Mouse (Mus musculus): ENCODE data around the gene Fosl2.

Fosl2 gene

DNA sequence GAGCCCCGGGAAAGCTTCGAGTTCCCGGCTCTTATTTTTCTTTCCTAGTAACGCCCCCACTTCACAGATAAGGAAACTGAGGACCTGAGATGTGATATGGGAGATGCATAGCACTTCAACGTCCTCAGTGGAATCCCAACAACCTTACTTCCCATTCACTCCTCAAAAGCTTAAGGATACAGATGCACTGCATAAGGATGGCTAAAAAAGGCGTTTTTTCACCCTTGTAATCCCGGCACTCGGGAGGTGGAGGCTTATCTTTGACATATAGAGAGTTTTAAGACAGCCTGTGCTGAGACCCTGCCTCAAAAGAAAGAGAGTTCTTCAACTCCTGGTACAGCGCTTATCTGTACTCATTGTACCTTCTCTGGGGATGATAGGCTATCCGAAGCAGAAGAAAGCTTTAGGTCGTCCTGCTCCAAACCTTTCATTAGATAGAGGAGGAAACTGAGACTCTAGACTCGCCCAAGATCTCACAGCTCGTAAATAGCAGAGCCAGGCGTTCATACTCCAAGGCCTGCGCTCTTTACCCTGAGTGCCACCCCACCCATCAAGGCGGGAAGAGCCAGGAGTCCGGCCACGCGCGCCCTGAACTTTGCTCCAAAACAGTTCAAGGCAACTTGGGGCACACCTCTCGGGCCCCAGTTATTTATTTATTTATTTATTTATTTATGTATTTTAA, 1.4 kb upstream of the Fosl2 start:
- peak; percentile 13 for DNase-seq (ENCODE audit: low read depth, low spot score)

DNA sequence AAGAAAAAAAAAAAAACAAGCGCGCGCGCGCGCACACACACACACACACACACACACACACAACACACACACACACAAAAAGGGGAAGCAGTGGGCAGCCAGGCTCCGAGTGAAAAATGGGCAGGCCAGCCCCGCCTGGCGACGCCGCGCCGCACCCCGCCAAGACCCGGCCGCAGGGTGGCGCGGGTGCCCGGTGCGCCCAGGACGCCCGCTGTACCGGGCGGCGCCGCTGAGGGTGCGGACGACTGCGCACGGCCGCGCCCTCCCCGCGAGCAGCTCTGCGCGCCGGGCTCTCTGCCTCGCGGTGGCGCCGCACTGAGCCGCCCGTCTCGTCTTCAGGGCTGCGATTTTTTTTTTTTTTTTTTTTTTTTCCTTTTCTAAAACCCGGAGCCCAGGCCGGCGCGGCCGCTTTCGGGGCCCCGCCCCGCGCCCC, 682 bp upstream of the Fosl2 start:
- no peak for DNase-seq (ENCODE audit: low read depth, low spot score)

GRCm38 (mm10) chr5:32136301-32136863, 781 bp downstream of the Fosl2 start:
- peak; percentile 56 for DNase-seq (ENCODE audit: low read depth, low spot score)

GRCm38 (mm10) chr5:32137106-32137522, 1.5 kb downstream of the Fosl2 start:
- peak; percentile 14 for DNase-seq (ENCODE audit: low read depth, low spot score)

DNA sequence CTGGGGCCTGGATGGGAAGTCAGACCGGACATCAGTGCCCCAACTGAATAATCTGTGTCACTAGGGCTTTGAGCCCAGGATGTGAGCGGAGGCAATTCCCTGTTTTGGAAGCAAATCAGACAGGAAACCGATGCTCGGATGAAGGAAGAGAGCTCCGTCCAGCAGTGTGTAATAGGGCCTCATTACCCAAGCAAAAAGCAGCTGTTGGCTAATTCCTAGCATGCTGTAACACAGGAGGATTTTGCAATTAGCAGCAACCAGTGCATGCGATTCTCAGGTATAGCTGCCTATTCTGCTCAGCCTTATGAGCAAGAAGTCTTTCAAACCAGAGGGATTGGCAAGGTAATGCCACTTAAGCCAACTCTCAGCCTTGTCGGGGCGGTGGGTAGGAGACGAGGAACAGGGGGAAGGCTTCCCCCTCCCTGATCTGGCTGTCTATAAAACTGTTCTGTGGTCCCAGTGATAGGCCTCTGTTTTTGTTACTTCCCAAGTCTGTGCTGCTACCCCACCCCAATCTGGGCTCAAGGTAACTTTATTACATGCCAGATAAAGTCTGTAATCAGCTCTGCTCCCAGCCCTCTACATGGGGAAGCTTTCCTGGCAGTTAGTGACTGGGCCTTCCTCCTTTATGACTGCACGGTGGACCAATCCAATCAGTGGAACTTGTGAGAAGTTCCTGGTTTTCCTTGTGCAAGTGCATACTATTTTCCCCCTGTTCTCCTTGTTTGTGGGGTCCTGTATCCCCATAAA, 3.0 kb downstream of the Fosl2 start:
- DNase-seq (ENCODE audit: low read depth, low spot score), result no peak

DNA sequence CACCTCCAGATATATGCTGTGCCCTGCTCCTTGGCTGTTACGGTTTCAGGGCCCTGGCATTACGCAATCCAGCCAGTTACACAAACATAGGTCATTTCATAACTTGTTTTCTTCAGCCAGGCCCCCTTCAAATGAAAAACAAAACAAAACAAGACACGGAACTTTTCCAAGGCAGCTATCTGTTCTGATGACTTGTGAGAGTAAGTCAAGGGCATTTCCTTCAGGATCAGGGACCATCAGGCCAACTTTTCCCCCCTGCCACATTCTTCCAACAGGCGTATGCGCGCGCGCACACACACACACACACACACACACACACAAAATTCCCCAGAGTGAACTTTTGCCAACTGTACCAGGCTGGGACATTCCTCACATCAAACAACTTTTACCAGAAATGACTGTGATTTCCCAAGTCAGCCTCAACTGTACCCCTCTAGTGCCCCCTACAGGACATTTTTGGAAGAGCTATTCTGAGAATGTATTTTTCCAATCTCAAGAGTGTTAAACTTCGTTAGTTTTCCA, 4.0 kb downstream of the Fosl2 start:
- peak; percentile 51 for DNase-seq (ENCODE audit: low read depth, low spot score)

GRCm38 (mm10) chr5:32141899-32142298, 6.3 kb downstream of the Fosl2 start:
- DNase-seq (ENCODE audit: low read depth, low spot score), result no peak

DNA sequence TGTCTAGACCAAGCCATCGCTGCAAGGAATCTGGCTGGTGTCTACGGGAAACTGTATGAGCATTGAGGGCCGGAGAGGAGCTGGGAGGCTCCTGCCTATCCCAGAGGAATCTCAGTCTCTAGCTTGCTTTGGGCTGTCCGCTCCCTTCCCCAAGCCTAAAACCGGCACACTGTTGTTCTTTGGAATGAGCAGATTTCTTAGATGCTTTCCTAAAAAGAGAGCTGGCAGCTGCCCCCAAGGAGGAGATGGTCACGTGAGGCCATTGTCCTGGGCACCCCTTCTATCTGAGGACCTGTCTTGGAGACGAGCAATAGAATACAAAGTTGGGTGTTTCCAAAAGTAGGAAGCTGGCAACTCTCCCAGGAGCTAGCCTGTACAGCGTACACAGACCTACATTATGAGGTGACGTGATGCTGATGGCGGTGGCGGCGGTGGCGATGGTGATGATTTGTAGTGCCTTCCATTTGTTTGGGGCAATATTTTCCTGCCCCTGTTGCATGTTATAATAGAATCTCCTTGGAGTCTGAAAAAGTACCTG, 7.9 kb downstream of the Fosl2 start:
- DNase-seq (ENCODE audit: low read depth, low spot score), result no peak

- DNase-seq (ENCODE audit: low read depth, low spot score), result no peak
These were observed 10.7 kb downstream of the Fosl2 start for GRCm38 (mm10) chr5:32146281-32146680.

- no peak for DNase-seq (ENCODE audit: low read depth, low spot score)
These were observed 13.0 kb downstream of the Fosl2 start for GRCm38 (mm10) chr5:32148593-32148992.

DNA sequence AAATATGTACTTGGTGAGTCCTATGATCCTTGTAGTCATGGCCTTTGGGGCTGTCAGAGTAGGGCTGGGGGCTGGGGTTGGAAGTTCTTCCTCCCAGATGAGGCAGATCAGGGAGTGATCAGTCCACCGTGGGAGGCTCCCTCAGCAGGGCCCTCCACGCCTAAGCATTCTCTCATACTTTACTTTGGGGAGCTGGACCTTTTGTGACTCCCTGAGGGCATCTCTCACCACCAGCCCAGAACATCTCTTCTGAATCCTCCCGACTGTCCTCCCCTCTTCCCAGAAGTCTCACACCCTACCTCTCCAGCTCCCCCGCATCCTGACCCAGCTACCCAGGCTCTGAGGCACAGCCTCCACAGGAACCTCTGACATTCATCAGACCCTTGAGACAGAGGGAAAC, 15.6 kb downstream of the Fosl2 start:
- DNase-seq (ENCODE audit: low read depth, low spot score), result no peak

- peak; percentile 18 for DNase-seq (ENCODE audit: low read depth, low spot score)
These were observed 17.3 kb downstream of the Fosl2 start for GRCm38 (mm10) chr5:32152725-32153417.

- DNase-seq (ENCODE audit: low read depth, low spot score), result no peak
These were observed 17.8 kb downstream of the Fosl2 start for GRCm38 (mm10) chr5:32153418-32153740.

DNA sequence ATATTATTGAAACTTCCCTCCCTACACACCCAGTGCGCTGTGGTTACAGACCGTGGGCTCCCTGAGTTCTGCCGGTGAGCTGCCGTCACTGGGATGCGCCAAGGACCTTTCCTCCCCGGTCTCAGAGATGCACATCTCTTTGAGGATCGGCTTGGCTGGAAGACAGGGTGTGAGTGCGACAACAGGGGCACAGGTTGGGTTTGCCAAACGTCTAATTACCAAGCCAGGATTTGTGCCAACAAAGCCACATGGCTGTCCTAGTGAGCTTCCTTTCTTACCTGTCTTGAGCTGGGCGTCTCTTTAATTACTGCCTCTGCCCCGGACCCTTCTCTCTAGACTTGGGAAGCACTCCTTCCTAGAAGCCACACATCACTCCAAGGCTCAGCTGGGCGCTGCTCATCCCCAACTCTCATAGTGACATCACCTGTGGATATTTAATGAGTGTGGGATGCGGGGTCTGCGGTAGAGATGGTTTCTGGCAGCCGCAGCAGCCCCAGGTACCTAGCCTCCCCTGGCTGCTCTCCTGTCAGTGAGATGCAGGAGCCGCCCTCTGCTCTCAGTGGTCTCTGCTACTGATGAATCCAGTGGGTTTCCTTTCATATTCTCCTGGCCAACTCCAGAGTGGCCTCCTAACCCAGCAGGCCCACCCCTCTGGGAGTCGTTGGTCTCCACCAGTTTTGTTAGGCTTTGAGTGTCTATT, 18.3 kb downstream of the Fosl2 start:
- DNase-seq (ENCODE audit: low read depth, low spot score), result no peak

- no peak for DNase-seq (ENCODE audit: low read depth, low spot score)
These were observed 19.5 kb downstream of the Fosl2 start for GRCm38 (mm10) chr5:32154931-32155688.

- DNase-seq (ENCODE audit: low read depth, low spot score), result no peak
These were observed 20.3 kb downstream of the Fosl2 start for GRCm38 (mm10) chr5:32155927-32156326.

- DNase-seq (ENCODE audit: low read depth, low spot score), result no peak
These were observed 28.0 kb downstream of the Fosl2 start for GRCm38 (mm10) chr5:32163478-32164043.

- DNase-seq (ENCODE audit: low read depth, low spot score), result no peak
These were observed 36.6 kb downstream of the Fosl2 start for GRCm38 (mm10) chr5:32172188-32172587.

GRCm38 (mm10) chr5:32176800-32177199, 41.2 kb downstream of the Fosl2 start:
- DNase-seq (ENCODE audit: low read depth, low spot score), result no peak

- no peak for DNase-seq (ENCODE audit: low read depth, low spot score)
These were observed 42.1 kb downstream of the Fosl2 start for GRCm38 (mm10) chr5:32177737-32178136.

Measured in R1 (cell line).